Mouse (Mus musculus): ENCODE data around the gene Lsm4.

- TF ChIP-seq CTCF (IDR thresholded peaks at IDR 0.05; ENCODE audit: borderline replicate concordance, extremely low read depth, insufficient read depth, insufficient read length): peak; percentile 65
- TF ChIP-seq POLR2A (IDR thresholded peaks at IDR 0.05; ENCODE audit: borderline replicate concordance, extremely low read depth, insufficient read depth, insufficient read length, poor library complexity, severe bottlenecking): no peak
Observed at GRCm38 (mm10) chr8:70653226-70653625, 19.8 kb upstream of the Lsm4 start.

All from brain, embryonic 14.5 days (tissue).